Mouse (Mus musculus) ovary, adult 2 months (tissue): ENCODE data around the gene Zfp385a. TPM values are rescaled to one million over a fixed set of nuclear protein-coding genes. Genes with fewer than 3 reads are reported as not detected.

Experiments used
- polyA plus RNA-seq: library from polyadenylated mRNA; depleted of rRNA; stranded (reverse); fragments of >200 nt; gene quantifications from 2 replicates; pipeline ENCODE4 v1.2.3, GENCODE M21; 2012; rRNA removed

Gene Zfp385a
- polyA plus RNA-seq: 14.9 and 19.3 TPM in 2 replicates

DNA sequence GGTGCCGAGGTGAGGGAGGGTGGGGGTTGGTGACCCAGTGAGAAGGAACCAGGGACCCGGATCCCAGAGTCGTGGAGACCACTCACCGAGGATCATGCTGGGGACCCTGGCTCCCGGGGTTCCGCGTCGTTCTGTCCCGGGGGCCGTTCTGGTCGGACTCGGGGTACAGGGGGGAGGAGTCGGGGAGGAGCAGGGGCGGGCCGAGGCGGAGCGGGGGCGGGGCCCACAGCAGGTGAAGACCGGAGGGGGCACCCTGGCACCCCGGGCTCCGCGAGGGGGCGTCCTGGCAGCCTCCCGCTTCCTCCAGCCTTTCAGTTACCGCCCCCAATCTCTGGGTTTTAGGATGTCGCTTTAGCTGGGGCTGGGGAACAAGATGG is at the start of gene Zfp385a:
Zfp385a (minus strand) TSS at position 133 of the 377 bp plus-strand sequence.

DNA sequence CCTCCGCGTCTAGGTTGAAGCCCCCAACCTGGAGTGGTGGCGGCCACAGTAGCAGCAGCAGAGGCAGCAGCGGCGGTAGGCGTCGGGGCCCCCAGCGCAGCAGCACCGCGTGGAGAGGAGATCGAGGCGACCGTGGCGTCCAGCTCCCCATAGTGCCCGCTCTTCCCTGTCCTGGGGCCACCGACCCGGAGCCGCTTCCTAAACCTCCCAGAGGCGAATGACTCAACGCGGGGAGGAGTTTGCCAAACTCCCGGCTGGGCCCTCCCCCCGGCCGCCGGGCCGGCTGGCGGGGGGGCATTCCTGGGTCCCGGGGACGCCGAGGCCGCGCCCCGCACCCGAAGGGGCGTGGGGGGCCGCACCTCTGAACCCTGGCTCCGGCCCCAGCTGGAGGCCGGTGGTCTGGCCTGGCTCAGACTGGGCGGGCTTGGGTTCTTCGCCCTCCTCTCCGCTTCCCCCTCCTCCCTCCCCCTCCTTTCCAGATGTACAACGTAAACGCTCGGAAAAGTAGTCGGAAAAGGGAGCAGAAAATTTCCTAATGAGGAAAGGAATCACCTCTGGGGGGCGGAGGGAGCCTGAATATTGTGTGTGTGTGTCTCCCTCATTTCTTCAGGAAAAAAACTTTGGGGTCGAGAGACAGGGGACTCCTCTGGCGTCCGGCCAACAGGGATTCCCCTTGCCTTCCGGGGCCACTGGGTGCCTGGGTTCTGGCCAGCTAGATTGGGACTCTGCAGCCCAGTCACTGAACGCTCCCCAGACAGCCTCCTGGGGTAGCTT is 26.7 kb upstream of the Zfp385a start, which contains the start of gene Itga5:
Itga5 (minus strand) TSS at position 388 of the 774 bp plus-strand sequence.

DNA sequence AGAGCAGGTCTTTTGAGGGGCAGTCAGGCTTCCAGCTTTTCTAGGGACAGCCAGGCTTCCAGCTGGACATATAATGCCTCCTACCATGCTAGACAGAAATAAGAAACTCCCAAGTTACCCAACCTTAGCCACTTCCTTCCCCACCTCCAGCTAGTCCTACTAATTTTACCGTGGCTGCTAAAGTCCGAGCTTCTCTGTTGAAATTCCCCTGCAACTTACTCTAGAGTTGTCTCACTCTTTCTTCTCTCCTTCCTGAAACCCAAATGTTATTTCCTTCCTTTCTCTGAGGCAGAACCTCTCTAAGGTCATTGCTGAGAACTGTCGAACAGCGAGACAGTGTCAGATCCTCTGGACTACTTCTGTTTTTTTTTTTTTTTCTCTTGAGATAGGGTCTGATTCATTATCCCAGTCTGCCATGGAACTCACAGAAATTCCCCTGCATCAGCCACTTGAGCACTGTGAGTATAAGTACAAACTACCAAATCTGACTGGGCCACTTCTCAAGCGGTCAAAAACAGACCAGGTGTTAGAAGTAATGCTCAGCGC is 29.5 kb downstream of the Zfp385a start, which contains the start of gene Gpr84:
Gpr84 (minus strand) TSS at position 248 of the 546 bp plus-strand sequence.

DNA sequence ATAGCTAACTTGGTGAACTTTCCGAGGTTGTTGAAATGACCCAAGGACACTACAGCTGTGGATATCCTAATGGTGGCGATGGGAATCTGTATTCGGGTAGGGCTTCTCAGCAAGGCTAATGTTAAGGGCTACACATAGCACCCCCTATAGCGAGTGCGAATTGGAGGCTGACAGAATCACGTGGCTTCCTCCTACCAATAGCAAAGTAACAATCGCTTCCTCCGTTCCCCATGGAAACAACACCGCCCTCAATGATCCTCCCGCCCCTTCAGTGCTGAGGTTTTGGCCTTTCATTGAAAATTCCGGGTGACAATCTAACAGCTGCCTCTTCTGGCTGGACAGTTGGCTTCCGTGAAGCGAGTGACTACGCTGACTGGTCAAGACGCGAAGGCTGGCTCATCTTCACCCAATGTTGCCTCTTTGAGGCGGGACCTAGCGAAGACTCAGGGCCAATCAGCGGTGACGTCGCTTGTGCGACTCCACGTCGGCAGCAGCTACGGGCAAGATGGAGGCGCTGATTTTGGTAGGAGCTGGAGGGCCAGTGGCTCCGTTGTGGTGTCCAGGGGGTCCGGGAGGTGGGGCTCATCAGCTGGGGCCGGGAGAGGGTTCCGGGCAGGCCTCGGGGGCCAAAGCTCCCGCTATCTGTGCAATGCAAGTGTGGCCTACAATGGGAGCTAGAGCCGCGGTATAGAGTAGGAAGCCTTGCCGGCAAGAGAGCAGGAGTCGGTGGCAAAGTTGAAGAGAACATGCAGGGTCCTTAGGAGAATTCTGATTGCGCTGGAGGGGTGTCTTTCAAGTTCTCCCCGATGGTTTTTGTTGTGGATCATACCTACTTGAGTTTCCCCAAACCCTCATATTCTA is 67.2 kb downstream of the Zfp385a start, which contains the start of gene Copz1:
Copz1 (plus strand) TSS at position 296 of the 861 bp plus-strand sequence.

Other genes with a start within 250 kb of the Zfp385a start
- gene Smug1, start 173.0 kb downstream of the Zfp385a start, polyA plus RNA-seq: 28.2 and 28.4 TPM in 2 replicates
- gene Cbx5, start 100.3 kb downstream of the Zfp385a start, polyA plus RNA-seq: 10.1 and 15.2 TPM in 2 replicates
- 65.5 and 93.4 TPM in 2 replicates for gene Hnrnpa1, start 99.7 kb downstream of the Zfp385a start, polyA plus RNA-seq
- gene Nfe2, start 81.7 kb downstream of the Zfp385a start, polyA plus RNA-seq: 0.58 and 1.1 TPM in 2 replicates
- gene Copz1, start 67.4 kb downstream of the Zfp385a start, polyA plus RNA-seq: 70.9 and 95.3 TPM in 2 replicates
- 0.26 and 0.40 TPM in 2 replicates for gene Gpr84, start 29.5 kb downstream of the Zfp385a start, polyA plus RNA-seq
- 45.9 and 50.5 TPM in 2 replicates for gene Itga5, start 26.7 kb upstream of the Zfp385a start, polyA plus RNA-seq
- 2.5 and 3.0 TPM in 2 replicates for gene Gtsf1, start 90.4 kb upstream of the Zfp385a start, polyA plus RNA-seq
- not detected in 2 replicates for gene Gtsf2, start 108.4 kb upstream of the Zfp385a start, polyA plus RNA-seq
- gene Nckap1l, start 113.7 kb upstream of the Zfp385a start, polyA plus RNA-seq: 3.7 and 4.2 TPM in 2 replicates
- gene Pde1b, start 162.9 kb upstream of the Zfp385a start, polyA plus RNA-seq: 4.6 and 5.6 TPM in 2 replicates
- 8.2 and 11.5 TPM in 2 replicates for gene Ppp1r1a, start 197.9 kb upstream of the Zfp385a start, polyA plus RNA-seq
- not detected in 2 replicates for gene Glycam1, start 225.0 kb upstream of the Zfp385a start, polyA plus RNA-seq